Mouse (Mus musculus) embryonic facial prominence, embryonic 13.5 days (tissue): ENCODE results near the gene Bglap. TPM values are rescaled to one million over a fixed set of nuclear protein-coding genes. Genes with fewer than 3 reads are reported as not detected.
"Not testable (repeated sequence)": the region's sequence is repeated elsewhere in the genome, so short reads cannot be mapped to it uniquely, and the experiment has no call there.

Source experiments
- ATAC-seq: fragments of 200-750 bp; cut with Nextera tagmentation; 2 replicates; pipeline ENCODE4 v1.8.0; 2017; ENCODE audit warnings: low read depth; ENCODE audit not compliant: insufficient number of reproducible peaks, insufficient read depth, low FRiP score, low TSS enrichment
- H3K27ac ChIP-seq: fragments of 300-500 bp; sonication (generic); 2 replicates; pipeline ENCODE4 v1.5.1; 2015; ENCODE audit warnings: moderate library complexity, mild to moderate bottlenecking, inconsistent platforms
- H3K27me3 ChIP-seq: fragments of 300-500 bp; sonication (generic); 2 replicates; pipeline ENCODE4 v1.6.1; 2015; ENCODE audit warnings: mild to moderate bottlenecking, inconsistent platforms
- H3K36me3 ChIP-seq: fragments of 300-500 bp; sonication (generic); 2 replicates; pipeline ENCODE4 v1.6.1; 2015; ENCODE audit warnings: mild to moderate bottlenecking, inconsistent platforms
- H3K4me1 ChIP-seq: fragments of 300-500 bp; sonication (generic); 2 replicates; pipeline ENCODE4 v1.6.1; 2015; ENCODE audit warnings: inconsistent platforms
- H3K4me2 ChIP-seq: fragments of 300-500 bp; sonication (generic); 2 replicates; pipeline ENCODE4 v1.6.1; 2015; ENCODE audit warnings: moderate library complexity, mild to moderate bottlenecking, inconsistent platforms
- H3K4me3 ChIP-seq: fragments of 300-500 bp; sonication (generic); 2 replicates; pipeline ENCODE4 v1.5.1; 2015; ENCODE audit warnings: mild to moderate bottlenecking, inconsistent platforms
- H3K9ac ChIP-seq: fragments of 300-500 bp; sonication (generic); 2 replicates; pipeline ENCODE4 v1.6.1; 2015; ENCODE audit warnings: mild to moderate bottlenecking, inconsistent platforms
- H3K9me3 ChIP-seq: fragments of 300-500 bp; sonication (generic); 2 replicates; pipeline ENCODE4 v1.6.1; 2016; ENCODE audit warnings: inconsistent platforms
- WGBS: fragments of 180-500 bp; shearing (Covaris S2); methylation state at CpG from one replicate; pipeline ENCODE4 v1.1.7; 2015; ENCODE audit warnings: mixed read lengths; 5-methylcytosine and 5-hydroxymethylcytosine counted together
- polyA plus RNA-seq: library from polyadenylated mRNA; unstranded; fragments of >200 nt; fragmentation: Nextera tagmentation; extraction: Ambion mirVana; gene quantifications from 2 replicates; pipeline ENCODE4 v1.2.1, GENCODE M21; 2015

Bglap gene
- polyA plus RNA-seq, 1 experiment from 2014 or later = 0.91 TPM

- WGBS = 0% methylated on average over 1 of the region's 7 CpGs
- ATAC-seq, H3K4me3 ChIP-seq: not testable (repeated sequence)
Observed at GRCm38 (mm10) chr3:88382383-88382782, 1.9 kb downstream of the Bglap start.

GRCm38 (mm10) chr3:88381389-88382315 lies 2.6 kb downstream of the Bglap start:
- H3K4me2 ChIP-seq = peak overlapping the region; percentile 56
- ATAC-seq = peak; percentile 74; the same call in 1 of the 2 replicates
- WGBS = 7% methylated on average over 19 of the region's 22 CpGs
- peak overlapping the region; percentile 30 for H3K4me3 ChIP-seq
- H3K9me3 ChIP-seq, H3K36me3 ChIP-seq, H3K4me1 ChIP-seq, H3K27me3 ChIP-seq: not testable (repeated sequence)
- peak overlapping the region; percentile 34; the same call in 1 of the 2 replicates for H3K27ac ChIP-seq
- peak overlapping the region; percentile 28 for H3K9ac ChIP-seq

More at GRCm38 (mm10) chr3:88382383-88382782, 1.9 kb downstream of the Bglap start:
- H3K4me1 ChIP-seq, H3K27ac ChIP-seq, H3K9me3 ChIP-seq, H3K36me3 ChIP-seq, H3K27me3 ChIP-seq, H3K9ac ChIP-seq: not testable (repeated sequence)
- H3K4me2 ChIP-seq = peak overlapping the region; percentile 56; the same call in 1 of the 2 replicates

- H3K9ac ChIP-seq, H3K36me3 ChIP-seq, H3K4me3 ChIP-seq, H3K27me3 ChIP-seq, H3K9me3 ChIP-seq, H3K27ac ChIP-seq, ATAC-seq, H3K4me2 ChIP-seq: not testable (repeated sequence)
- peaks cover 13% of the 10 kb centered on the region; the same call in 1 of the 2 replicates for H3K4me1 ChIP-seq
- WGBS = 76% methylated on average over 5 of the region's 5 CpGs
Observed at GRCm38 (mm10) chr3:88378599-88378998, 5.7 kb downstream of the Bglap start, which contains the start of gene Bglap2. Bglap2 (minus strand) TSS chr3:88378699.

GRCm38 (mm10) chr3:88376644-88377043 lies 7.6 kb downstream of the Bglap start:
- 0 out of 2 replicates have a peak overlapping the region, but pooled peaks have one; percentile 77 for H3K27ac ChIP-seq
- 17% methylated on average over 6 of the region's 7 CpGs for whole genome bisulfite sequencing
- peaks cover 12% of the 10 kb centered on the region; the same call in 1 of the 2 replicates for H3K4me1 ChIP-seq
- H3K27me3 ChIP-seq, H3K36me3 ChIP-seq, ATAC-seq, H3K9me3 ChIP-seq: not testable (repeated sequence)
- H3K4me2 ChIP-seq = peak overlapping the region; percentile 57
- H3K9ac ChIP-seq = peak overlapping the region; percentile 54
- peak overlapping the region; percentile 30 for H3K4me3 ChIP-seq

- not testable (repeated sequence) for H3K36me3 ChIP-seq, H3K9me3 ChIP-seq, H3K4me1 ChIP-seq, H3K27me3 ChIP-seq
- ATAC-seq = peak; percentile 88
- peak overlapping the region; percentile 30 for H3K4me3 ChIP-seq
- peak overlapping the region; percentile 57 for H3K4me2 ChIP-seq
- H3K9ac ChIP-seq = peak overlapping the region; percentile 54
- WGBS = 9% methylated on average over 18 of the region's 19 CpGs
- peak overlapping the region; percentile 77; the same call in 1 of the 2 replicates for H3K27ac ChIP-seq
Observed at GRCm38 (mm10) chr3:88375750-88376626, 8.3 kb downstream of the Bglap start.

- not testable (repeated sequence) for H3K27ac ChIP-seq, H3K36me3 ChIP-seq, H3K9ac ChIP-seq, H3K4me2 ChIP-seq, H3K4me1 ChIP-seq, H3K27me3 ChIP-seq, H3K9me3 ChIP-seq, H3K4me3 ChIP-seq, ATAC-seq
- 93% methylated on average over 9 of the region's 9 CpGs for WGBS
Observed at GRCm38 (mm10) chr3:88372643-88373042, 11.6 kb downstream of the Bglap start, which contains the start of gene Bglap3. Bglap3 (minus strand) TSS chr3:88372743.

GRCm38 (mm10) chr3:88368511-88368910 lies 15.8 kb downstream of the Bglap start:
- 79% methylated on average over 7 of the region's 7 CpGs for WGBS
- H3K9me3 ChIP-seq, H3K9ac ChIP-seq, ATAC-seq, H3K4me2 ChIP-seq, H3K4me1 ChIP-seq, H3K4me3 ChIP-seq, H3K27ac ChIP-seq, H3K36me3 ChIP-seq: not testable (repeated sequence)
- peaks cover 28% of the 10 kb centered on the region for H3K27me3 ChIP-seq

GRCm38 (mm10) chr3:88367517-88367916 lies 16.7 kb downstream of the Bglap start:
- Histone ChIP-seq H3K4me2 (peak overlapping the region; percentile 58), H3K27me3 (peaks cover 28% of the 10 kb centered on the region)
- not testable (repeated sequence) for H3K9me3 ChIP-seq, H3K36me3 ChIP-seq, ATAC-seq, H3K4me3 ChIP-seq, H3K4me1 ChIP-seq, H3K9ac ChIP-seq, H3K27ac ChIP-seq
- 52% methylated on average over 3 of the region's 7 CpGs for WGBS

- 0 out of 2 replicates have a peak overlapping the region, but pooled peaks have one; percentile 49 for H3K9ac ChIP-seq
- peak overlapping the region; percentile 31 for H3K4me3 ChIP-seq
- WGBS = 3% methylated on average over 21 of the region's 22 CpGs
- H3K27ac ChIP-seq, H3K4me1 ChIP-seq, H3K9me3 ChIP-seq: not testable (repeated sequence)
- H3K36me3 ChIP-seq = peaks cover 12% of the 10 kb centered on the region
- H3K4me2 ChIP-seq = peak overlapping the region; percentile 58
- peak; percentile 68 for ATAC-seq
- H3K27me3 ChIP-seq = peaks cover 28% of the 10 kb centered on the region
Observed at GRCm38 (mm10) chr3:88366830-88367428, 17.3 kb downstream of the Bglap start.

- H3K4me1 ChIP-seq = peaks cover 10% of the 10 kb centered on the region
- no peak for ATAC-seq
- peaks cover 9% of the 10 kb centered on the region; the same call in 1 of the 2 replicates for H3K9me3 ChIP-seq
- peaks cover 23% of the 10 kb centered on the region for H3K36me3 ChIP-seq
- H3K9ac ChIP-seq = no peak overlapping the region
- no peak overlapping the region for H3K4me2 ChIP-seq
- no peak overlapping the region for H3K27ac ChIP-seq
- WGBS = 37% methylated on average over 34 of the region's 34 CpGs
- no peak overlapping the region for H3K4me3 ChIP-seq
- H3K27me3 ChIP-seq = peaks cover 28% of the 10 kb centered on the region
Observed at GRCm38 (mm10) chr3:88365705-88366361, 18.4 kb downstream of the Bglap start.
